Mouse (Mus musculus) layer of hippocampus, postnatal 10 days (tissue): ENCODE data around the gene Lrrc63. TPM values are rescaled to one million over a fixed set of nuclear protein-coding genes. Genes with fewer than 3 reads are reported as not detected.

Source experiments
- total RNA-seq, 2 experiments: library from RNA; stranded (reverse); gene quantifications; 2 replicates each; pipeline ENCODE4 v1.2.3; 2021

Gene Lrrc63
- total RNA-seq, 2 experiments from 2014 or later = not detected

Other genes with a start within 250 kb of the Lrrc63 start
- 10 to 100 TPM; 33.8 to 35.5 TPM for gene Lrch1, start 183.0 kb downstream of the Lrrc63 start, total RNA-seq
- gene Rubcnl, start 114.9 kb downstream of the Lrrc63 start, total RNA-seq = 1 to 10 TPM; 1.0 to 1.1 TPM
- 1 to 10 TPM; 8.5 to 8.8 TPM for gene Lcp1, start 220 bp upstream of the Lrrc63 start, total RNA-seq
- gene Cpb2, start 111.4 kb upstream of the Lrrc63 start, total RNA-seq = not detected
- gene Zc3h13, start 153.5 kb upstream of the Lrrc63 start, total RNA-seq = 10 to 100 TPM; 50.1 to 60.0 TPM